In genomic region chr2:167793916-167794315, GRCm38 (mm10) we compare ENCODE assay signal across 23 mouse cellular contexts.
DNase-seq lines count a peak whose midpoint lies in the region; ATAC-seq and TF ChIP-seq lines count a peak whose summit lies in the region.
"Had no signal": no experiment of that assay in that cellular context is flagged by ENCODE, and none has a peak within 500 bp of the region (broad histone marks: within the 10 kb centered on the region; RNA-seq: fewer than 3 reads in every experiment).

No protein-coding gene starts in this region.

- ATAC-seq in frontal cortex, adult (ENCODE audit: low TSS enrichment): no peak
- ATAC-seq: activated CD4-positive, CD25-positive, alpha-beta regulatory T cell, adult 4 months; forebrain, embryonic 13.5 days; forebrain, embryonic 15.5 days; forebrain, postnatal 0 days; Patski had no signal

- H3K79me3 ChIP-seq in C2C12 (ENCODE audit: low read depth): no peaks in the 10 kb centered on the region

- TF ChIP-seq CTCF in C2C12 (IDR thresholded peaks at IDR 0.05; ENCODE audit: control insufficient read depth, insufficient read depth, insufficient read length): no peak

- H3K4me1 ChIP-seq in embryonic facial prominence, embryonic 10.5 days: peaks cover 12% of the 10 kb centered on the region
- H3K4me1 ChIP-seq: forebrain, embryonic 13.5 days; forebrain, embryonic 15.5 days had no signal

- H3K27ac ChIP-seq in embryonic facial prominence, embryonic 10.5 days (replicated peaks): no peak overlapping the region
- H3K27ac ChIP-seq: embryonic facial prominence, embryonic 12.5 days; forebrain, embryonic 13.5 days; forebrain, embryonic 15.5 days had no signal

- no peaks in the 10 kb centered on the region for H3K9me3 ChIP-seq in embryonic facial prominence, embryonic 10.5 days
- H3K9me3 ChIP-seq: embryonic facial prominence, embryonic 12.5 days; forebrain, embryonic 13.5 days; forebrain, embryonic 15.5 days; G1E had no signal

- 81% methylated on average over 2 of the region's 2 CpGs for WGBS in embryonic facial prominence, embryonic 10.5 days

- no peaks in the 10 kb centered on the region for H3K79me2 ChIP-seq in C2C12 (ENCODE audit: control insufficient read depth, insufficient read depth)
- no peaks in the 10 kb centered on the region for H3K79me2 ChIP-seq in myocyte (ENCODE audit: control insufficient read depth, insufficient read depth)

- H3K27me3 ChIP-seq in C2C12 (ENCODE audit: control insufficient read depth, insufficient read depth, insufficient read length) (no peaks in the 10 kb centered on the region), myocyte (ENCODE audit: control insufficient read depth, insufficient read depth, insufficient read length) (no peaks in the 10 kb centered on the region)
- no peaks in the 10 kb centered on the region for H3K27me3 ChIP-seq in embryonic facial prominence, embryonic 10.5 days (replicated peaks; ENCODE audit: low read depth, poor library complexity, severe bottlenecking)
- H3K27me3 ChIP-seq: embryonic facial prominence, embryonic 12.5 days; forebrain, embryonic 13.5 days; forebrain, embryonic 15.5 days; Patski had no signal

- H3K4me3 ChIP-seq in C2C12 (ENCODE audit: insufficient read depth, poor library complexity, severe bottlenecking): no peak overlapping the region
- no peak overlapping the region for H3K4me3 ChIP-seq in myocyte
- H3K4me3 ChIP-seq in embryonic facial prominence, embryonic 10.5 days: no peak overlapping the region
- H3K4me3 ChIP-seq: embryonic facial prominence, embryonic 12.5 days; forebrain, embryonic 13.5 days; forebrain, embryonic 15.5 days had no signal

- no peak for TF ChIP-seq POLR2A in myocyte (IDR thresholded peaks at IDR 0.05; ENCODE audit: insufficient read length, low read depth)

- H3K36me3 ChIP-seq in C2C12 (ENCODE audit: control insufficient read depth, insufficient read depth): no peaks in the 10 kb centered on the region
- H3K36me3 ChIP-seq in myocyte (ENCODE audit: control insufficient read depth, insufficient read depth): no peaks in the 10 kb centered on the region
- H3K36me3 ChIP-seq in embryonic facial prominence, embryonic 10.5 days (replicated peaks): no peaks in the 10 kb centered on the region
- H3K36me3 ChIP-seq: embryonic facial prominence, embryonic 12.5 days; forebrain, embryonic 15.5 days; G1E had no signal

- H3K4me2 ChIP-seq in myocyte (ENCODE audit: low read depth): no peak overlapping the region
- H3K4me2 ChIP-seq: embryonic facial prominence, embryonic 12.5 days; forebrain, embryonic 13.5 days; forebrain, embryonic 15.5 days had no signal

- H3ac ChIP-seq in C2C12 (ENCODE audit: control insufficient read depth, insufficient read length, low read depth) (no peak overlapping the region), myocyte (ENCODE audit: control insufficient read depth, insufficient read length) (no peak overlapping the region)

- DNase-seq in induced T-regulatory cell, adult 2 months (ENCODE audit: low read depth): peak; percentile 31
- DNase-seq in embryonic facial prominence, embryonic 10.5 days (ENCODE audit: low spot score): no peak
- DNase-seq in spleen, postnatal 4 days (ENCODE audit: low spot score in 2 of 2): no peak
- DNase-seq in adrenal gland, adult (ENCODE audit: inconsistent age in 2 of 2, low spot score in 1 of 2): no peak
- DNase-seq: adrenal gland, adult 2 months; adrenal gland, postnatal 10 days; cerebellum, adult 11 months; cerebellum, adult 18-20 months; cerebellum, adult 8-10 months; cerebellum, adult 9-11 months; cerebellum, postnatal 14 days; cerebellum, postnatal 36 days; embryo, embryonic 11 days; forebrain, postnatal 0 days had no signal

TF ChIP-seq in C2C12, 6 proteins besides CTCF, POLR2A, EP300 and RAD21:
- peak; percentile 45 for TF ChIP-seq MYOD1 (IDR thresholded peaks at IDR 0.05; ENCODE audit: control insufficient read depth, insufficient read length, low read depth)
- TF ChIP-seq FOSL1 (IDR thresholded peaks at IDR 0.05; ENCODE audit: insufficient read depth, low read length, poor library complexity, severe bottlenecking): no peak
- TF ChIP-seq USF1 (IDR thresholded peaks at IDR 0.05; ENCODE audit: low read depth): no peak
- no peak for TF ChIP-seq MYOG (IDR thresholded peaks at IDR 0.05; ENCODE audit: control insufficient read depth, extremely low read depth, insufficient read length)
TF ChIP-seq in C2C12: peak in this region for 1.

TF ChIP-seq in myocyte, 11 proteins besides CTCF, POLR2A, EP300 and RAD21:
- no peak for TF ChIP-seq CEBPB (IDR thresholded peaks at IDR 0.05; ENCODE audit: insufficient read depth, poor library complexity, severe bottlenecking)
- TF ChIP-seq MYOD1 (IDR thresholded peaks at IDR 0.05; ENCODE audit: control insufficient read depth in 1 of 3, insufficient read length in 2 of 3, low read depth in 2 of 3): peak in 2 of 3 experiments; percentile 53 to 66
- no peak for TF ChIP-seq E2F4 (IDR thresholded peaks at IDR 0.05; ENCODE audit: insufficient read depth)
- peak in 1 of 3 experiments; percentile 72 for TF ChIP-seq MYOG (IDR thresholded peaks at IDR 0.05; ENCODE audit: control insufficient read depth in 1 of 3, insufficient read depth in 1 of 3, insufficient read length in 2 of 3, low read depth in 2 of 3)
- TF ChIP-seq MAX (IDR thresholded peaks at IDR 0.05; ENCODE audit: low read depth): no peak
- TF ChIP-seq TCF12 (IDR thresholded peaks at IDR 0.05; ENCODE audit: insufficient read depth, poor library complexity, severe bottlenecking): no peak
- peak; percentile 34 for TF ChIP-seq TCF3 (IDR thresholded peaks at IDR 0.05; ENCODE audit: insufficient read length, low read depth)
- no peak for TF ChIP-seq POLR2AphosphoS2 (IDR thresholded peaks at IDR 0.05; ENCODE audit: insufficient read length, low read depth)
- no peak for TF ChIP-seq REST (IDR thresholded peaks at IDR 0.05; ENCODE audit: insufficient read depth, insufficient read length)
- no peak for TF ChIP-seq SRF (IDR thresholded peaks at IDR 0.05; ENCODE audit: control insufficient read depth, insufficient read length, low read depth)
- no peak for TF ChIP-seq USF1 (IDR thresholded peaks at IDR 0.05; ENCODE audit: low read depth)
